Mouse (Mus musculus): ENCODE data around the gene Epha7. TPM values are rescaled to one million over a fixed set of nuclear protein-coding genes. Genes with fewer than 3 reads are reported as not detected.

Gene Epha7
- 1.4 and 1.6 TPM in 2 replicates for polyA plus RNA-seq (2015; fragmentation: Nextera tagmentation; extraction: Ambion mirVana)

GRCm38 (mm10) chr4:28812691-28813289 is at the start of gene Epha7:
Gene Epha7 (plus strand): TSS chr4:28813131.
- Histone ChIP-seq H3K4me2 (peak within 1 kb of the TSS; percentile 84), H3K9me3 (replicated peaks) (no peaks in the 10 kb centered on the region), H3K9ac (peak within 1 kb of the TSS; percentile 37; the same call in 1 of the 2 replicates), H3K36me3 (replicated peaks) (no peaks in the 10 kb centered on the region), H3K27ac (replicated peaks) (no peak within 1 kb of the TSS), H3K4me3 (replicated peaks) (peak within 1 kb of the TSS; percentile 58), H3K4me1 (replicated peaks) (peaks cover 30% of the 10 kb centered on the region), H3K27me3 (peaks cover 53% of the 10 kb centered on the region)
- ATAC-seq (ENCODE audit: insufficient read depth), result peak; percentile 99
- WGBS (ENCODE audit: insufficient replicate concordance), result under 1% methylated on average over 48 of the region's 48 CpGs

DNA sequence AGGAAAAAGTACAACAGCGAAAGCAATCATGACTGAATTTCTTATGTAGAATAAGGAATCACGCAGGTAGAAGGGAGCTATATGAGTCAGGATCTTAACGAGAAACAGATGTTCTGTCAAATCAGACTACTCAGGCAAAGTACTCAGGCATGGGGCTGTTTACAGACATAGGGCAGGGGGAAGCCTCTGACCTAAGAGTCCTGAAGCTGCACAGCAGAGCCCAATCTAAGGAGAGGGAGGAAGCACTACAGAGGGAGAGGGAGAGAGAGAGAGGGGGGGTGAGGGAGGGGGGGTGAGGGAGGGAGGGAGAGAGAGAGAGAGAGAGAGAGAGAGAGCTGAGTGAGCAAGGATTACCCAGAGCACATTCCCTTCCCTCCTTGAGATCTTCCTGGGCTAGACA is 29.0 kb upstream of the Epha7 start:
- no peaks in the 10 kb centered on the region for H3K4me1 ChIP-seq (replicated peaks)
- H3K4me2 ChIP-seq, result no peak overlapping the region
- H3K9me3 ChIP-seq (replicated peaks), result no peaks in the 10 kb centered on the region
- WGBS (ENCODE audit: insufficient replicate concordance), result 45% methylated on average over 3 of the region's 3 CpGs
- no peak overlapping the region for H3K27ac ChIP-seq (replicated peaks)
- ATAC-seq (ENCODE audit: insufficient read depth), result no peak
- no peaks in the 10 kb centered on the region for H3K27me3 ChIP-seq
- no peak overlapping the region for H3K9ac ChIP-seq
- H3K4me3 ChIP-seq (replicated peaks), result no peak overlapping the region
- H3K36me3 ChIP-seq (replicated peaks), result no peaks in the 10 kb centered on the region

GRCm38 (mm10) chr4:28808800-28809199 is 4.1 kb upstream of the Epha7 start:
- Histone ChIP-seq H3K4me1 (replicated peaks) (peaks cover 11% of the 10 kb centered on the region), H3K9me3 (replicated peaks) (no peaks in the 10 kb centered on the region), H3K27ac (replicated peaks) (no peak overlapping the region), H3K9ac (no peak overlapping the region), H3K36me3 (replicated peaks) (no peaks in the 10 kb centered on the region), H3K4me2 (no peak overlapping the region), H3K27me3 (peaks cover 27% of the 10 kb centered on the region), H3K4me3 (replicated peaks) (no peak overlapping the region)
- ATAC-seq (ENCODE audit: insufficient read depth), result no peak

DNA sequence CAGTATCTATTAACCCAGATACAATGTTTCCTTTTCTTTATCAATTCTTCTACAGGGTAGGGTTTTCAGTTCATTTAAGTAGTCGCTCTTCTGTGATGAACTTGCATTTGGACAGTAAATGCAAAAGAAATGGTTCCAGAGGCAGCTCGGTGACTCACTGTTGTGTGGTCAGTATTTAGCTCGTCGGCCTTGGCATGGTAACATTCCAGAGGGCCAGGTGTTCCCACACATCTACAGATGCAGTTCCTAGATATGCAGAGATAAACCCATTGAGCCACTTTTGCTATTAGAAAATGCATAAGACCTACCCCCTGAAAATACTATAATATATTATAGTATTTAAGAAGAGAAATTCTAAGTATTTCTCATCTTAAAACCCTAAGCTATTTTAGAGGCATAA is 3.2 kb upstream of the Epha7 start:
- Histone ChIP-seq H3K9me3 (replicated peaks) (no peaks in the 10 kb centered on the region), H3K4me1 (replicated peaks) (peaks cover 19% of the 10 kb centered on the region), H3K27ac (replicated peaks) (no peak overlapping the region), H3K4me3 (replicated peaks) (no peak overlapping the region), H3K36me3 (replicated peaks) (no peaks in the 10 kb centered on the region), H3K27me3 (peaks cover 36% of the 10 kb centered on the region), H3K4me2 (no peak overlapping the region), H3K9ac (no peak overlapping the region)
- ATAC-seq (ENCODE audit: insufficient read depth), result no peak
- WGBS (ENCODE audit: insufficient replicate concordance), result 39% methylated on average over 4 of the region's 4 CpGs

DNA sequence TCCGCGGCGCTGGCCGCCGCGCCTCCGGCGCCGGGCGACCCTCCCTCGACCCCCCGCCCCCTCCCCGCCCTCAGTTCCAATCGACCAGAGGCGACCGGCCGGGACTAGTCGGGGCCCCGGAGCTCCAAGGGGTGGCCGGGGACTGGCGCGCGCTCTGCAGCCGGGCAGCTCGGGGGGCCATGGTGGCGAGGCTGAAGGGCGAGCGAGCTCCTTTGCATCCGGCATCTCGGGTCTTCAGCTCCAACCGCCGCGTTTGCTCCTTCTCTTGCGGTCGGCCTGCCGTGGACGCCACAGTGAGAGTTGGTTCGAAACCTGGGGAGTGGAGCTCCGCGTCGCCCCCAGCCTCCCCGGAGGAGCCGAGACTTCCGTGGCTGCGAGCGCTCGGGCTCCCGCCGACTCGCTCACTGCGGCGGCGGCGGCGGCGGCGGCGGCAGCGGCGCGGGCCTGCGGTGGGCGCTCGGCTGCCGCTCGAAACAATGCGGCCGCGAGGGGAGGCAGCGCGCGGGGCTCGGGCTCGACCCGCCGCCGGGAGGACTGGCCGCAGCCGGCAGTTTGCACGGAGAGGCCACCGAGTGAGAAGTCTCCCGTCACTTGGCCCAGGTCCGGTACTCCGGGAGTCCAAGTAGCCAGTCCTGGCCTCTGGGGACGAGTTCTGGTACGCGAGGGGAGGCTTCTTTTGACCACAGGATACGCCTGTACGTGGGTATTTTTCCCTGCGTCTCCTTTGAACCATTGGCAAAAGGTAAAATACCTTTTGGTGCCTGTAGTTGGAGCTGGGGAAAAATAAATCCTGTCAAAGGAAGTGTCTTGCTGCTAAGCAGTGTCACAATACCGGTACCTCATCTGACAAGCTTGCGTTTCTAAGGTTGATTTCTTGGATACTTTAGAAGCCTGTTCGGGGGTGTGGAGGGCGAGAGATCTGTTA is 882 bp downstream of the Epha7 start:
- peak overlapping the region; percentile 37; the same call in 1 of the 2 replicates for H3K9ac ChIP-seq
- WGBS (ENCODE audit: insufficient replicate concordance), result under 1% methylated on average over 88 of the region's 94 CpGs

GRCm38 (mm10) chr4:28814476-28814815 is 1.5 kb downstream of the Epha7 start:
- ATAC-seq (ENCODE audit: insufficient read depth), result no peak
- H3K36me3 ChIP-seq (replicated peaks), result no peaks in the 10 kb centered on the region
- H3K27ac ChIP-seq (replicated peaks), result no peak overlapping the region
- no peak overlapping the region for H3K9ac ChIP-seq
- peaks cover 53% of the 10 kb centered on the region for H3K27me3 ChIP-seq
- H3K4me1 ChIP-seq (replicated peaks), result peaks cover 30% of the 10 kb centered on the region
- H3K9me3 ChIP-seq (replicated peaks), result no peaks in the 10 kb centered on the region
- H3K4me2 ChIP-seq, result peak overlapping the region; percentile 84
- 2% methylated on average over 8 of the region's 8 CpGs for WGBS (ENCODE audit: insufficient replicate concordance)
- peak overlapping the region; percentile 58 for H3K4me3 ChIP-seq (replicated peaks)

More for the DNA sequence above, 882 bp downstream of the Epha7 start:
- Histone ChIP-seq H3K27ac (replicated peaks) (no peak overlapping the region), H3K4me2 (peak overlapping the region; percentile 84), H3K27me3 (peaks cover 53% of the 10 kb centered on the region), H3K4me1 (replicated peaks) (peaks cover 30% of the 10 kb centered on the region), H3K4me3 (replicated peaks) (peak overlapping the region; percentile 58), H3K36me3 (replicated peaks) (no peaks in the 10 kb centered on the region), H3K9me3 (replicated peaks) (no peaks in the 10 kb centered on the region)
- ATAC-seq (ENCODE audit: insufficient read depth), result no peak

DNA sequence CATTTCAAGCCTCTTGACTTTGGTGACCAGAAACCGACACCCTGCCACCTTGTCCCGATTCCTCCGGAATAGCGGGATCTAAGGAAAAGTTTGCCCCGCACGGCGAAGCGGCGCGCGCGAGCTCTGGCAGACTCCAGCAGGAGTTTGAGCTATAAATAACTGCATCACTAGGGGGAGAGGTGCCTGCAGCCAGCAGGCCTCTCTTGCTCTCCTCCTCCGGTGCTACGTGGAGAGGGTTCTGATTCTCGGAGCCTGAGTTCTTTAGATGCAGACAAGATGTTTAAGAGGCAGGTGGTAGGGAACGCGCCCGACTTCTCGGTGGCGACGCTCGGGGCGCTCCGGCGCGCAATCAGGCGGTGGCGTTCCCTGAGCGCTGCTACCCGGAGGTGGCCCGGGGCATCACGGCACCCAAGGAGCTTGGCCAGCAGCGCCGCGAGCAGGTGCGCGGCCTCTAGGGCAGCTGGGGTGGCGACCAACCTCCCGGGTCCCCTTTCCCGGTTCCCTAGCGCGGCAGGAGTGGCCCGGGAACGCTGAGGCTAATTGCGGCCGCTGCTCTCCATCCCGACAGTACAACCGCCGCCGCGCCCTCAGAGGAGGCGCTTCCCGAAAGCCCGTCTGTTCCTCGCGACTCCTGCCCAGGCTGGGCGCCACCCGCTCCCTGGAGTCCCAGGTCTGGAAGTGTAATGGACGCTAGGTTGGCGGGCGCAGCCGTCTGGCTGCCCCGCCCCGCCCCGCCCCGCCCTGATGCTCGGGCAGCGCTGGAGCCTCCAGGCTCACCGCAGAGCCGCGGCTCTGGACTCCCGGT is 2.1 kb downstream of the Epha7 start:
- H3K9ac ChIP-seq, result no peak overlapping the region
- peak overlapping the region; percentile 58 for H3K4me3 ChIP-seq (replicated peaks)
- no peaks in the 10 kb centered on the region for H3K9me3 ChIP-seq (replicated peaks)
- H3K4me1 ChIP-seq (replicated peaks), result peaks cover 30% of the 10 kb centered on the region
- no peaks in the 10 kb centered on the region for H3K36me3 ChIP-seq (replicated peaks)
- under 1% methylated on average over 72 of the region's 72 CpGs for WGBS (ENCODE audit: insufficient replicate concordance)
- ATAC-seq (ENCODE audit: insufficient read depth), result no peak
- H3K4me2 ChIP-seq, result peak overlapping the region; percentile 84
- peaks cover 53% of the 10 kb centered on the region for H3K27me3 ChIP-seq
- H3K27ac ChIP-seq (replicated peaks), result no peak overlapping the region

DNA sequence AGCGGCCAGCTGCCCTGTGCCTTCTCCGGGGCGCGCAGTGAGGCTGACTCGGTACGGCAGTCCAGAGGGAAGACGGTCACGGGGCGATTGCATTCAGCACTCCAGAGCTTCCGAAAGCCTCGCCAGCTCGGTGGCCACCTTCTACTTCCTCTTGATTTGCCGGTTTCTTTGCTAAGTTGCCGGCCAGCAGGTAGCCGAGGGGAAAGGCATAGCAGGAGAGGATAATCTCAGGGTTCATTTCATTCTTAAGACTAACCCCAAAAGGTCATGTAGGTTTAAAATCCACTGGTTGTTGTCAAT is 2.6 kb downstream of the Epha7 start:
- peak overlapping the region; percentile 58 for H3K4me3 ChIP-seq (replicated peaks)
- no peak overlapping the region for H3K27ac ChIP-seq (replicated peaks)
- peaks cover 30% of the 10 kb centered on the region for H3K4me1 ChIP-seq (replicated peaks)
- WGBS (ENCODE audit: insufficient replicate concordance), result under 1% methylated on average over 15 of the region's 15 CpGs
- H3K9me3 ChIP-seq (replicated peaks), result no peaks in the 10 kb centered on the region
- peaks cover 53% of the 10 kb centered on the region for H3K27me3 ChIP-seq
- ATAC-seq (ENCODE audit: insufficient read depth), result no peak
- peak overlapping the region; percentile 84 for H3K4me2 ChIP-seq
- H3K36me3 ChIP-seq (replicated peaks), result no peaks in the 10 kb centered on the region
- no peak overlapping the region for H3K9ac ChIP-seq

GRCm38 (mm10) chr4:28823616-28824015 is 10.7 kb downstream of the Epha7 start:
- H3K36me3 ChIP-seq (replicated peaks), result no peaks in the 10 kb centered on the region
- no peak overlapping the region for H3K9ac ChIP-seq
- ATAC-seq (ENCODE audit: insufficient read depth), result no peak
- no peak overlapping the region for H3K4me3 ChIP-seq (replicated peaks)
- 29% methylated on average over 1 of the region's 1 CpGs for WGBS (ENCODE audit: insufficient replicate concordance)
- H3K27ac ChIP-seq (replicated peaks), result no peak overlapping the region
- H3K4me2 ChIP-seq, result no peak overlapping the region
- no peaks in the 10 kb centered on the region for H3K27me3 ChIP-seq
- H3K4me1 ChIP-seq (replicated peaks), result no peaks in the 10 kb centered on the region
- H3K9me3 ChIP-seq (replicated peaks), result no peaks in the 10 kb centered on the region

GRCm38 (mm10) chr4:28824616-28825015 is 11.7 kb downstream of the Epha7 start:
- 62% methylated on average over 7 of the region's 7 CpGs for WGBS (ENCODE audit: insufficient replicate concordance)
- H3K4me2 ChIP-seq, result no peak overlapping the region
- H3K9me3 ChIP-seq (replicated peaks), result no peaks in the 10 kb centered on the region

GRCm38 (mm10) chr4:28837669-28838068 is 24.7 kb downstream of the Epha7 start:
- H3K27ac ChIP-seq (replicated peaks), result no peak overlapping the region
- ATAC-seq (ENCODE audit: insufficient read depth), result no peak
- H3K9me3 ChIP-seq (replicated peaks), result no peaks in the 10 kb centered on the region
- H3K4me3 ChIP-seq (replicated peaks), result no peak overlapping the region
- no peak overlapping the region for H3K4me2 ChIP-seq
- WGBS (ENCODE audit: insufficient replicate concordance), result 45% methylated on average over 3 of the region's 3 CpGs
- no peak overlapping the region for H3K9ac ChIP-seq
- H3K36me3 ChIP-seq (replicated peaks), result no peaks in the 10 kb centered on the region
- H3K27me3 ChIP-seq, result no peaks in the 10 kb centered on the region
- no peaks in the 10 kb centered on the region for H3K4me1 ChIP-seq (replicated peaks)

More at GRCm38 (mm10) chr4:28824616-28825015, 11.7 kb downstream of the Epha7 start:
- H3K9ac ChIP-seq, result no peak overlapping the region
- no peaks in the 10 kb centered on the region for H3K27me3 ChIP-seq
- no peaks in the 10 kb centered on the region for H3K4me1 ChIP-seq (replicated peaks)
- ATAC-seq (ENCODE audit: insufficient read depth), result no peak
- H3K36me3 ChIP-seq (replicated peaks), result no peaks in the 10 kb centered on the region
- no peak overlapping the region for H3K27ac ChIP-seq (replicated peaks)
- H3K4me3 ChIP-seq (replicated peaks), result no peak overlapping the region

Data from liver, embryonic 15.5 days (tissue).